Mouse (Mus musculus): Measurements from ENCODE around the gene Eif4a3.
"Not testable (repeated sequence)": the region's sequence is repeated elsewhere in the genome, so short reads cannot be mapped to it uniquely, and the experiment has no call there.

Gene Eif4a3

GRCm38 (mm10) chr11:119300246-119300935 lies 502 bp upstream of the Eif4a3 start:
- intact Hi-C loops (cut with DNase I): no loop called here

- intact Hi-C loops (cut with DNase I): no loop called here
Observed at GRCm38 (mm10) chr11:119298917-119299316, 972 bp downstream of the Eif4a3 start.

GRCm38 (mm10) chr11:119297996-119298395 lies 1.9 kb downstream of the Eif4a3 start:
- intact Hi-C loops (cut with DNase I): no loop called here

GRCm38 (mm10) chr11:119292861-119293260 lies 7.0 kb downstream of the Eif4a3 start:
- intact Hi-C loops (cut with DNase I): not testable (repeated sequence)

- intact Hi-C loops (cut with DNase I): no loop called here
Observed at GRCm38 (mm10) chr11:119287207-119287992, 12.5 kb downstream of the Eif4a3 start.

GRCm38 (mm10) chr11:119285791-119286527 lies 13.9 kb downstream of the Eif4a3 start:
- intact Hi-C loops (cut with DNase I): no loop called here

GRCm38 (mm10) chr11:119281030-119281429 lies 18.9 kb downstream of the Eif4a3 start:
- intact Hi-C loops (cut with DNase I): no loop called here

- intact Hi-C loops (cut with DNase I): no loop called here
Observed at GRCm38 (mm10) chr11:119273186-119273930, 26.5 kb downstream of the Eif4a3 start.

- intact Hi-C loops (cut with DNase I): not testable (repeated sequence)
Observed at GRCm38 (mm10) chr11:119272492-119272891, 27.4 kb downstream of the Eif4a3 start.

GRCm38 (mm10) chr11:119268557-119269195 lies 31.2 kb downstream of the Eif4a3 start:
- intact Hi-C loops (cut with DNase I): no loop called here

- intact Hi-C loops (cut with DNase I): no loop called here
Observed at GRCm38 (mm10) chr11:119267768-119268556, 31.9 kb downstream of the Eif4a3 start, which contains the start of gene Gaa. Gaa (plus strand) TSS chr11:119267887.

GRCm38 (mm10) chr11:119267241-119267674 lies 32.6 kb downstream of the Eif4a3 start:
- intact Hi-C loops (cut with DNase I): no loop called here

GRCm38 (mm10) chr11:119265811-119266210 lies 34.1 kb downstream of the Eif4a3 start:
- intact Hi-C loops (cut with DNase I): no loop called here

GRCm38 (mm10) chr11:119264413-119264812 lies 35.5 kb downstream of the Eif4a3 start:
- intact Hi-C loops (cut with DNase I): no loop called here

GRCm38 (mm10) chr11:119259977-119260376 lies 39.9 kb downstream of the Eif4a3 start:
- intact Hi-C loops (cut with DNase I): no loop called here

- intact Hi-C loops (cut with DNase I): no loop called here
Observed at GRCm38 (mm10) chr11:119258572-119259322, 41.1 kb downstream of the Eif4a3 start.

- intact Hi-C loops (cut with DNase I): no loop called here
Observed at GRCm38 (mm10) chr11:119258216-119258571, 41.7 kb downstream of the Eif4a3 start.

- intact Hi-C loops (cut with DNase I): not testable (repeated sequence)
Observed at GRCm38 (mm10) chr11:119256557-119256956, 43.3 kb downstream of the Eif4a3 start.
